Mouse (Mus musculus) C2C12 (cell line): ENCODE results near the gene Olfr231. TPM values are rescaled to one million over a fixed set of nuclear protein-coding genes. Genes with fewer than 3 reads are reported as not detected.

ENCODE experiments used
- H3K27me3 ChIP-seq: one replicate; pipeline ENCODE4 v1.6.1; 2011; ENCODE audit not compliant: control insufficient read depth, insufficient read depth, insufficient read length
- H3K36me3 ChIP-seq: one replicate; pipeline ENCODE4 v1.6.1; 2011; ENCODE audit not compliant: control insufficient read depth, insufficient read depth
- H3K4me3 ChIP-seq: one replicate; pipeline ENCODE4 v1.5.1; 2011; ENCODE audit warnings: mild to moderate bottlenecking, control low read depth; ENCODE audit not compliant: poor library complexity, insufficient read depth, severe bottlenecking
- H3K79me2 ChIP-seq: one replicate; pipeline ENCODE4 v1.6.1; 2011; ENCODE audit not compliant: control insufficient read depth, insufficient read depth
- H3K79me3 ChIP-seq: one replicate; pipeline ENCODE4 v1.6.1; 2011; ENCODE audit warnings: low read depth, control low read depth
- H3ac ChIP-seq: one replicate; pipeline ENCODE3; 2011; ENCODE audit warnings: low read depth; ENCODE audit not compliant: control insufficient read depth, insufficient read length
- CEBPB ChIP-seq: IDR thresholded peaks from one replicate; pipeline ENCODE4 v1.6.1; 2011; ENCODE audit warnings: low read depth, mild to moderate bottlenecking, control low read depth, moderate library complexity
- CTCF ChIP-seq: IDR thresholded peaks from one replicate; pipeline ENCODE4 v1.5.1; 2011; ENCODE audit not compliant: control insufficient read depth, insufficient read depth, insufficient read length
- FOSL1 ChIP-seq: IDR thresholded peaks from one replicate; pipeline ENCODE4 v1.8.0; 2011; ENCODE audit warnings: mild to moderate bottlenecking, low read length; ENCODE audit not compliant: poor library complexity, insufficient read depth, severe bottlenecking
- MAX ChIP-seq: IDR thresholded peaks from one replicate; pipeline ENCODE4 v1.6.1; 2011; ENCODE audit warnings: mild to moderate bottlenecking, control low read depth
- MYOD1 ChIP-seq: IDR thresholded peaks from one replicate; pipeline ENCODE4 v1.6.1; 2011; ENCODE audit warnings: low read depth; ENCODE audit not compliant: control insufficient read depth, insufficient read length
- MYOG ChIP-seq: IDR thresholded peaks from one replicate; pipeline ENCODE4 v1.6.1; 2011; ENCODE audit not compliant: control insufficient read depth, insufficient read length; ENCODE audit errors: extremely low read depth
- USF1 ChIP-seq: IDR thresholded peaks from one replicate; pipeline ENCODE4 v1.6.1; 2011; ENCODE audit warnings: low read depth, mild to moderate bottlenecking, control low read depth, moderate library complexity
- polyA plus RNA-seq: library from polyadenylated mRNA; unstranded; fragments of >200 nt; fragmentation: generic; extraction: Trizol; gene quantifications from one replicate; pipeline ENCODE4 v1.2.1, GENCODE M21; 2012; ENCODE audit warnings: missing spikeins

Gene Olfr231
- polyA plus RNA-seq, 1 experiment, result not detected

DNA sequence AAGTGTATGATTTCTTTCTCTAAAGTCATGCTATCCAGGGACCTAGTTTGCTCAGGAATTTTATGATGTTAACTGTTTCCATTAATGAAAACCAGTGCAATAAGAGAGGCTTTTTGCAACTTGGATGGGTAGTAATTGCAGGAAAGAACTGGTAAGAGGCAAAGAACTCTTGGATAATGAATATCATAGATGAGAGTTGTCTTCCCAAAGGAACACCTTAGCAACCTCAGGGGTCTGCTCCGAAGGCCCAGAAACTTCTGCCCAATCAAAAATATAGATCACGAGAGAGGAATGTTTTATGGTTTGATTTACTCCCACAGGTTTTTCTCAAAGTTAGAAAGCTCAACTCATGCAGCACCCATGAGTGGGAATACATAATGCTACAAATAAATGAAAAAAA is 36.9 kb downstream of the Olfr231 start, which contains the start of gene Olfr429:
Gene Olfr429, plus strand, starts transcription at position 301 of the 400 bp plus-strand sequence.
- no peak within 1 kb of the TSS for H3ac ChIP-seq
- no peak for TF ChIP-seq MYOG
- no peak for TF ChIP-seq CEBPB
- no peak for TF ChIP-seq USF1
- no peak for TF ChIP-seq MAX
- TF ChIP-seq MYOD1, result no peak
- no peak for TF ChIP-seq FOSL1
- TF ChIP-seq CTCF, result no peak
- no peaks in the 10 kb centered on the region for H3K27me3 ChIP-seq
- H3K36me3 ChIP-seq, result no peaks in the 10 kb centered on the region
- no peaks in the 10 kb centered on the region for H3K79me3 ChIP-seq
- no peak within 1 kb of the TSS for H3K4me3 ChIP-seq
- no peaks in the 10 kb centered on the region for H3K79me2 ChIP-seq

DNA sequence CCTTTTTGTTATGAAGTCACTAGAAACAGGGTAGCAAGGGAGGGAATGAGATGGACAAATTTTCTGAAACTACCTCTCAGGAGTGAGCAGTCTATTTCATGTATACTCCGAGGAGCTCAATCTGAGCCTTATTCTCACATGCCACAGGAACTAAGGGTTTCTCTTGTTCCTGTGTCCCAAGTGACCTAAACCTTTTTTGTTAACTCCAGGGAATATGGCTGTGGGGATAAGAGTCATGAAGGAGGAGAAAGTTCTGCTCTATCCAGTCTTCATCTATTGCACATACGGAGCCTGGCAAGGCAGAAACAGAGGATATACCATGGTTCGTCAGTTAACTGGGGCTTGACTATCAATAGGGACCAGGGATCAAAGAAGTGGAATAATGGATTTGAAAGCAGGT is 54.7 kb downstream of the Olfr231 start, which contains the start of gene Olfr430:
Gene Olfr430, plus strand, starts transcription at position 301 of the 400 bp plus-strand sequence.
- H3K79me3 ChIP-seq, result no peaks in the 10 kb centered on the region
- TF ChIP-seq CEBPB (no peak), USF1 (no peak), MYOG (no peak), CTCF (no peak), MYOD1 (no peak), MAX (no peak), FOSL1 (no peak)
- H3K79me2 ChIP-seq, result no peaks in the 10 kb centered on the region
- H3K4me3 ChIP-seq, result no peak within 1 kb of the TSS
- no peak within 1 kb of the TSS for H3ac ChIP-seq
- no peaks in the 10 kb centered on the region for H3K27me3 ChIP-seq
- H3K36me3 ChIP-seq, result no peaks in the 10 kb centered on the region

Other genes starting within 250 kb of the Olfr231 start
- gene Ifi211, start 208.1 kb downstream of the Olfr231 start, polyA plus RNA-seq, result 1.3 TPM
- 0.92 TPM for gene Mndal, start 178.7 kb downstream of the Olfr231 start, polyA plus RNA-seq
- 1.5 TPM for gene Ifi203, start 178.5 kb downstream of the Olfr231 start, polyA plus RNA-seq
- 4.9 TPM for gene Ifi202b, start 138.4 kb downstream of the Olfr231 start, polyA plus RNA-seq
- gene Ifi205, start 89.4 kb downstream of the Olfr231 start, polyA plus RNA-seq, result not detected
- not detected for gene Olfr433, start 80.5 kb downstream of the Olfr231 start, polyA plus RNA-seq
- gene Olfr432, start 72.0 kb downstream of the Olfr231 start, polyA plus RNA-seq, result not detected
- not detected for gene Olfr430, start 54.6 kb downstream of the Olfr231 start, polyA plus RNA-seq
- gene Olfr429, start 36.8 kb downstream of the Olfr231 start, polyA plus RNA-seq, result not detected
- gene Olfr427, start 24.3 kb downstream of the Olfr231 start, polyA plus RNA-seq, result not detected
- gene Olfr424, start 10.4 kb upstream of the Olfr231 start, polyA plus RNA-seq, result not detected
- not detected for gene Olfr420, start 34.5 kb upstream of the Olfr231 start, polyA plus RNA-seq
- not detected for gene Spta1, start 51.6 kb upstream of the Olfr231 start, polyA plus RNA-seq
- gene Olfr419, start 130.9 kb upstream of the Olfr231 start, polyA plus RNA-seq, result not detected
- gene Mptx1, start 209.4 kb upstream of the Olfr231 start, polyA plus RNA-seq, result not detected
- not detected for gene Olfr417, start 244.0 kb upstream of the Olfr231 start, polyA plus RNA-seq